In the genomic region with DNA sequence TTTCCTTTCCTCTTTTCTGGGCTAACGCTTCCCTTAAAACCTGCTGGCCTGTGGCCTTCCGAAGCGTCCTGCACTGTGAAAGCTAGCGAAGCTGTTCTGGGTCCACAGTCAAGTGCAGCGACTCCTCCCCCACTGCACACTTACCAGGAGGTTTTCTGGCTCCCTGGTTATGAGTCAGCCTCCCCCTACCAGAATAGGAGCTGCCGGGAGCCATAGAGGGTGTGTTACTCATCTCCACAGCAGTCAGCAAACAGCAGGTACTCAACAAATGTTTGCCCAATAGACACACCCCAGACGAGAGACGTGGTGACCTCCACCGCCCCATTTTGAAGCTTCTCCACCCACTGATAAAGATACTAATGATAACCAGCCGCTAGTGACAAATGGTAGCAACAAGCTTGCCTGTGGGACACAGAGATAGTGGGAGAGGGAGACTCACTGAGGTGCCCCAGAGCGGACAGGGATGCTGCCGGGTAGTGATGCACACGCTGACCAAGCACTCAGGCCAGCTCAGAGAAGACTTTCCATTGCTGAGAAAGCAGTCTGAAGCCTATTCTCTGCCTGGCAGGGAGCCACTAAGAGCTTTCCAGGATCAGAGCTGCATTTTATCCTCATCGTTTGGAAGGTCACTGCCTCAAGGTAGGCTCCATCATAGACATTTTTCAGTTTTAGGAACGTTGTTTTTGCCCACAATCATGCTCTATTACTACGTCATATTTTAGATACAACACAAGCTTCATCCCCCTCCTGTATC, we compare ENCODE assay signal across 9 mouse cellular contexts. TPM values are rescaled to one million over a fixed set of nuclear protein-coding genes. Genes with fewer than 3 reads are reported as not detected.
DNase-seq lines count a peak whose midpoint lies in the region; ATAC-seq and TF ChIP-seq lines count a peak whose summit lies in the region.
"Had no signal": no experiment of that assay in that cellular context is flagged by ENCODE, and none has a peak within 500 bp of the region (broad histone marks: within the 10 kb centered on the region; RNA-seq: fewer than 3 reads in every experiment).

No protein-coding gene starts in this region.

- H3K9ac ChIP-seq in heart, embryonic 11.5 days (ENCODE audit: low read depth, low read length) = peak overlapping the region; percentile 56; the same call in 1 of the 2 replicates
- no peak overlapping the region for H3K9ac ChIP-seq in lung, embryonic 16.5 days (ENCODE audit: low read length)
- H3K9ac ChIP-seq: midbrain, embryonic 12.5 days had no signal

- H3K27ac ChIP-seq in heart, embryonic 11.5 days (ENCODE audit: low read depth, low read length) = peak overlapping the region; percentile 83
- peak overlapping the region; percentile 28; the same call in 1 of the 2 replicates for H3K27ac ChIP-seq in lung, embryonic 16.5 days (ENCODE audit: low read length)
- no peak overlapping the region for H3K27ac ChIP-seq in thymus, adult 2 months (ENCODE audit: control insufficient read depth, insufficient read depth, low read length)
- H3K27ac ChIP-seq: midbrain, embryonic 12.5 days had no signal

- TF ChIP-seq CTCF in thymus, adult 2 months (IDR thresholded peaks at IDR 0.05; ENCODE audit: borderline replicate concordance, control insufficient read depth, extremely low read depth, insufficient read depth, low read length, poor library complexity) = no peak

- H3K27me3 ChIP-seq in heart, embryonic 11.5 days (ENCODE audit: control insufficient read depth, insufficient read depth, low read length) = no peaks in the 10 kb centered on the region
- no peaks in the 10 kb centered on the region for H3K27me3 ChIP-seq in lung, embryonic 16.5 days (ENCODE audit: control insufficient read depth, insufficient read depth, low read depth, low read length)
- H3K27me3 ChIP-seq in thymus, adult 2 months (ENCODE audit: control insufficient read depth, insufficient read depth, low read length) = no peaks in the 10 kb centered on the region
- H3K27me3 ChIP-seq: midbrain, embryonic 12.5 days had no signal

- peak; percentile 90 for ATAC-seq in heart, embryonic 11.5 days (replicated peaks; ENCODE audit: insufficient number of reproducible peaks, low FRiP score, low TSS enrichment)
- peak; percentile 90 for ATAC-seq in lung, embryonic 16.5 days (ENCODE audit: low read depth)

- no peaks in the 10 kb centered on the region for H3K9me3 ChIP-seq in heart, embryonic 11.5 days (replicated peaks; ENCODE audit: control insufficient read depth, low read length)
- no peaks in the 10 kb centered on the region for H3K9me3 ChIP-seq in lung, embryonic 16.5 days (ENCODE audit: control insufficient read depth, low read length)
- H3K9me3 ChIP-seq: midbrain, embryonic 12.5 days had no signal

- no peaks in the 10 kb centered on the region for H3K36me3 ChIP-seq in heart, embryonic 11.5 days (ENCODE audit: control insufficient read depth, insufficient read depth, low read length)
- H3K36me3 ChIP-seq in lung, embryonic 16.5 days (ENCODE audit: control insufficient read depth, insufficient read depth, low read length) = no peaks in the 10 kb centered on the region
- H3K36me3 ChIP-seq in thymus, adult 2 months (ENCODE audit: control insufficient read depth, insufficient read depth, low read length) = no peaks in the 10 kb centered on the region
- H3K36me3 ChIP-seq: midbrain, embryonic 12.5 days had no signal

- DNase-seq in layer of hippocampus, adult 9-11 months = peak; percentile 70
- no peak for DNase-seq in layer of hippocampus, adult 8-10 months (ENCODE audit: low spot score in 2 of 2)
- peak; percentile 78 for DNase-seq in c-Kit-positive CD71-positive TER-119-negative erythroid progenitor cells, embryonic 14.5 days (ENCODE audit: low read depth)
- no peak for DNase-seq in retina, postnatal 1 day
- DNase-seq in layer of hippocampus, adult 11-12 months (ENCODE audit: low spot score) = no peak
- DNase-seq in thymus, adult 2 months = no peak

- TF ChIP-seq POLR2A in thymus, adult 2 months (IDR thresholded peaks at IDR 0.05; ENCODE audit: control insufficient read depth, extremely low read depth, insufficient read depth, low read length, poor library complexity) = no peak

- 24% methylated on average over 16 of the region's 16 CpGs for WGBS in heart, embryonic 11.5 days (ENCODE audit: insufficient replicate concordance)
- WGBS in lung, embryonic 16.5 days = 29% methylated on average over 16 of the region's 16 CpGs
- WGBS in thymus, adult 2 months = 88% methylated on average over 16 of the region's 16 CpGs

- peak overlapping the region; percentile 21 for H3K4me3 ChIP-seq in heart, embryonic 11.5 days (ENCODE audit: low read depth, low read length)
- no peak overlapping the region for H3K4me3 ChIP-seq in lung, embryonic 16.5 days (ENCODE audit: low read length)
- no peak overlapping the region for H3K4me3 ChIP-seq in thymus, adult 2 months (ENCODE audit: control insufficient read depth, insufficient read depth, low read length)
- H3K4me3 ChIP-seq: midbrain, embryonic 12.5 days had no signal

- peaks cover 2% of the 10 kb centered on the region; the same call in 1 of the 2 replicates for H3K4me1 ChIP-seq in heart, embryonic 11.5 days (ENCODE audit: control insufficient read depth, insufficient read depth, low read length)
- peaks cover 8% of the 10 kb centered on the region for H3K4me1 ChIP-seq in lung, embryonic 16.5 days (replicated peaks; ENCODE audit: control insufficient read depth, insufficient read depth, low read length)
- H3K4me1 ChIP-seq in thymus, adult 2 months (replicated peaks; ENCODE audit: control insufficient read depth, insufficient read depth, low read length) = no peaks in the 10 kb centered on the region
- H3K4me1 ChIP-seq: midbrain, embryonic 12.5 days had no signal

- H3K4me2 ChIP-seq in heart, embryonic 11.5 days = peak overlapping the region; percentile 44
- peak overlapping the region; percentile 26 for H3K4me2 ChIP-seq in lung, embryonic 16.5 days (ENCODE audit: low read depth, low read length)
- H3K4me2 ChIP-seq: midbrain, embryonic 12.5 days had no signal

RNA-seq across cellular contexts. Expression of a gene that starts 31.5 kb away (rescaled TPM):
- total RNA-seq in layer of hippocampus, adult 8-10 months (2022) = 100 to 1,000 TPM; 165 to 213 (median 188) TPM
- 25.1 and 25.6 TPM in 2 replicates for polyA plus RNA-seq in heart, embryonic 11.5 days (2014; fragmentation: Nextera tagmentation; extraction: Ambion mirVana)
- 55.2 and 57.3 TPM in 2 replicates for polyA plus RNA-seq in lung, embryonic 16.5 days (2015; fragmentation: Nextera tagmentation; extraction: Ambion mirVana)
- polyA plus RNA-seq in thymus, adult 2 months (2012; rRNA removed) = 27.8 and 63.5 TPM in 2 replicates

Comparison
In these comparisons a context has a peak if more than half of its experiments do, and no peak if none do; other contexts are left out.
1. DNase-seq: peak in layer of hippocampus, adult 9-11 months (single experiment) and c-Kit-positive CD71-positive TER-119-negative erythroid progenitor cells, embryonic 14.5 days (single experiment); none in layer of hippocampus, adult 8-10 months (0 of 2), retina, postnatal 1 day (single experiment), layer of hippocampus, adult 11-12 months (single experiment) and thymus, adult 2 months (single experiment).